Comparison of ENCODE assay signal across 10 mouse cellular contexts in the genomic region with DNA sequence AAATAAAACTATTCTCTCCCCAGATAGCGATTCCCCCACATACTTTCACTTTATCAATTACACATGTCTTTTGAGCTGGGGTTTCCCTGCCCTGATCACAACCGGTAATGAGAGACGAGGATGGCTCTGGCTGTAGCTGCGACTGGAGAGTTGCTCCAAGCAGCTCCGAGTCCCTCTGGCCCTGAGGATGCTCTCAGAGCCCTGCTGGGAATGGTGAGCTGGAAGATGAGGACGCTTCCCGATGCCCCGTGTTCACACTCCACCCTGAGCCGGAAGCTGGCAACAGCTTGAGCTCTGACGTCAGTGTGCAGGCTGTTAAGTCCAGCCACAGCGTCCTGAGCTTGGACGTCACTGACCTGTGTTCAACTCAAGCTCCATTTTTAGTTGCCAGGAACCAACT.
DNase-seq lines count a peak whose midpoint lies in the region; ATAC-seq and TF ChIP-seq lines count a peak whose summit lies in the region.
"Had no signal": no experiment of that assay in that cellular context is flagged by ENCODE, and none has a peak within 500 bp of the region (broad histone marks: within the 10 kb centered on the region; RNA-seq: fewer than 3 reads in every experiment).

No protein-coding gene starts in this region.

- no peaks in the 10 kb centered on the region for H3K4me1 ChIP-seq in heart, embryonic 11.5 days (ENCODE audit: control insufficient read depth, insufficient read depth, low read length)
- 0 out of 2 replicates have a peak, but pooled peaks cover 9% of the 10 kb centered on the region for H3K4me1 ChIP-seq in embryonic facial prominence, embryonic 12.5 days
- no peaks in the 10 kb centered on the region for H3K4me1 ChIP-seq in hindbrain, embryonic 11.5 days (replicated peaks; ENCODE audit: control insufficient read depth, insufficient read depth, low read length)

- no peak overlapping the region for H3K4me3 ChIP-seq in heart, embryonic 11.5 days (ENCODE audit: low read depth, low read length)
- 0 out of 2 replicates have a peak overlapping the region, but pooled peaks have one; percentile 4 for H3K4me3 ChIP-seq in embryonic facial prominence, embryonic 12.5 days
- H3K4me3 ChIP-seq in hindbrain, embryonic 11.5 days (ENCODE audit: low read depth, low read length) = no peak overlapping the region
- H3K4me3 ChIP-seq in myocyte = no peak overlapping the region

- no peaks in the 10 kb centered on the region for H3K27me3 ChIP-seq in heart, embryonic 11.5 days (ENCODE audit: control insufficient read depth, insufficient read depth, low read length)
- H3K27me3 ChIP-seq in embryonic facial prominence, embryonic 12.5 days = no peaks in the 10 kb centered on the region
- H3K27me3 ChIP-seq in hindbrain, embryonic 11.5 days (ENCODE audit: control insufficient read depth, insufficient read depth, low read length) = no peaks in the 10 kb centered on the region
- H3K27me3 ChIP-seq in myocyte (ENCODE audit: control insufficient read depth, insufficient read depth, insufficient read length) = no peaks in the 10 kb centered on the region

- peak overlapping the region; percentile 33; the same call in 1 of the 2 replicates for H3K4me2 ChIP-seq in heart, embryonic 11.5 days
- H3K4me2 ChIP-seq in embryonic facial prominence, embryonic 12.5 days (replicated peaks) = peak overlapping the region; percentile 34
- no peak overlapping the region for H3K4me2 ChIP-seq in hindbrain, embryonic 11.5 days (replicated peaks; ENCODE audit: low read depth, low read length)
- peak overlapping the region; percentile 24 for H3K4me2 ChIP-seq in myocyte (ENCODE audit: low read depth)

- H3K9ac ChIP-seq in heart, embryonic 11.5 days (ENCODE audit: low read depth, low read length) = no peak overlapping the region
- H3K9ac ChIP-seq in embryonic facial prominence, embryonic 12.5 days = no peak overlapping the region
- H3K9ac ChIP-seq in hindbrain, embryonic 11.5 days (ENCODE audit: low read depth, low read length) = no peak overlapping the region

- no peaks in the 10 kb centered on the region for H3K79me2 ChIP-seq in myocyte (ENCODE audit: control insufficient read depth, insufficient read depth)

- DNase-seq in heart, postnatal 25 days (ENCODE audit: low spot score) = no peak
- DNase-seq in hindbrain, embryonic 11.5 days (ENCODE audit: low spot score) = peak; percentile 23
- no peak for DNase-seq in T-cell, adult 2 months (ENCODE audit: low spot score)
- DNase-seq in left cerebral cortex, adult 8-10 months (ENCODE audit: low spot score in 2 of 2) = no peak
- DNase-seq: kidney, adult 2 months had no signal

- no peaks in the 10 kb centered on the region for H3K36me3 ChIP-seq in heart, embryonic 11.5 days (ENCODE audit: control insufficient read depth, insufficient read depth, low read length)
- H3K36me3 ChIP-seq in embryonic facial prominence, embryonic 12.5 days = no peaks in the 10 kb centered on the region
- H3K36me3 ChIP-seq in hindbrain, embryonic 11.5 days (ENCODE audit: control insufficient read depth, insufficient read depth, low read length) = no peaks in the 10 kb centered on the region
- no peaks in the 10 kb centered on the region for H3K36me3 ChIP-seq in myocyte (ENCODE audit: control insufficient read depth, insufficient read depth)
- H3K36me3 ChIP-seq: G1E had no signal

- ATAC-seq in heart, embryonic 11.5 days (replicated peaks; ENCODE audit: insufficient number of reproducible peaks, low FRiP score, low TSS enrichment) = 0 out of 2 replicates have a peak, but pooled peaks have one; percentile 26
- ATAC-seq in embryonic facial prominence, embryonic 12.5 days (ENCODE audit: insufficient number of reproducible peaks, insufficient read depth, low FRiP score, low TSS enrichment) = no peak
- no peak for ATAC-seq in hindbrain, embryonic 11.5 days (ENCODE audit: low FRiP score)
- no peak for ATAC-seq in CD4-positive, CD25-positive, alpha-beta regulatory T cell, adult 4 months

- no peaks in the 10 kb centered on the region for H3K9me3 ChIP-seq in heart, embryonic 11.5 days (replicated peaks; ENCODE audit: control insufficient read depth, low read length)
- H3K9me3 ChIP-seq in embryonic facial prominence, embryonic 12.5 days = no peaks in the 10 kb centered on the region
- no peaks in the 10 kb centered on the region for H3K9me3 ChIP-seq in hindbrain, embryonic 11.5 days (ENCODE audit: control insufficient read depth, low read length)

- H3K27ac ChIP-seq in heart, embryonic 11.5 days (ENCODE audit: low read depth, low read length) = no peak overlapping the region
- no peak overlapping the region for H3K27ac ChIP-seq in embryonic facial prominence, embryonic 12.5 days
- H3K27ac ChIP-seq in hindbrain, embryonic 11.5 days (ENCODE audit: low read depth, low read length) = no peak overlapping the region

- no peak for TF ChIP-seq POLR2A in myocyte (IDR thresholded peaks at IDR 0.05; ENCODE audit: insufficient read length, low read depth)

- 36% methylated on average over 12 of the region's 12 CpGs for WGBS in heart, embryonic 11.5 days (ENCODE audit: insufficient replicate concordance)
- 34% methylated on average over 12 of the region's 12 CpGs for WGBS in embryonic facial prominence, embryonic 12.5 days
- 49% methylated on average over 12 of the region's 12 CpGs for WGBS in hindbrain, embryonic 11.5 days

- H3ac ChIP-seq in myocyte (ENCODE audit: control insufficient read depth, insufficient read length) = no peak overlapping the region

- intact Hi-C loops in heart, postnatal 25 days (cut with DNase I) = no loop called here

TF ChIP-seq in myocyte, 11 proteins besides CTCF, POLR2A, EP300 and RAD21:
- no peak for TF ChIP-seq USF1 (IDR thresholded peaks at IDR 0.05; ENCODE audit: low read depth)
